Comparison of ENCODE assay signal across 30 mouse cellular contexts in genomic region chr7:91753151-91753861, GRCm38 (mm10).
DNase-seq lines count a peak whose midpoint lies in the region; ATAC-seq and TF ChIP-seq lines count a peak whose summit lies in the region.
"Had no signal": no experiment of that assay in that cellular context is flagged by ENCODE, and none has a peak within 500 bp of the region (broad histone marks: within the 10 kb centered on the region; RNA-seq: fewer than 3 reads in every experiment).

No protein-coding gene starts in this region.

- 0 out of 2 replicates have a peak, but pooled peaks have one; percentile 27 for ATAC-seq in forebrain, postnatal 0 days
- no peak for ATAC-seq in forebrain, embryonic 15.5 days (replicated peaks)
- ATAC-seq in liver, embryonic 11.5 days (replicated peaks; ENCODE audit: low FRiP score): no peak
- ATAC-seq: CD4-positive, CD25-positive, alpha-beta regulatory T cell, adult 4 months; forebrain, embryonic 16.5 days; hindbrain, postnatal 0 days; inflammation-experienced regulatory T-cells, adult 6 months; intestine, embryonic 16.5 days had no signal

- H3K9ac ChIP-seq in forebrain, postnatal 0 days: no peak overlapping the region
- no peak overlapping the region for H3K9ac ChIP-seq in forebrain, embryonic 15.5 days (replicated peaks)
- H3K9ac ChIP-seq in liver, embryonic 11.5 days (ENCODE audit: low read depth, low read length): no peak overlapping the region
- H3K9ac ChIP-seq: embryonic facial prominence, embryonic 13.5 days; forebrain, embryonic 12.5 days; heart, embryonic 13.5 days; hindbrain, embryonic 14.5 days had no signal

- no peaks in the 10 kb centered on the region for H3K9me3 ChIP-seq in forebrain, postnatal 0 days (ENCODE audit: low read length)
- H3K9me3 ChIP-seq in forebrain, embryonic 15.5 days: no peaks in the 10 kb centered on the region
- no peaks in the 10 kb centered on the region for H3K9me3 ChIP-seq in liver, embryonic 11.5 days (ENCODE audit: control insufficient read depth, low read length)
- H3K9me3 ChIP-seq: embryonic facial prominence, embryonic 10.5 days; embryonic facial prominence, embryonic 13.5 days; forebrain, embryonic 12.5 days; heart, embryonic 10.5 days; heart, embryonic 13.5 days had no signal

- no peak for TF ChIP-seq CTCF in forebrain, postnatal 0 days (IDR thresholded peaks at IDR 0.05; ENCODE audit: low read depth)

- H3K4me1 ChIP-seq in forebrain, postnatal 0 days (ENCODE audit: insufficient read depth): no peaks in the 10 kb centered on the region
- H3K4me1 ChIP-seq in forebrain, embryonic 15.5 days: no peaks in the 10 kb centered on the region
- H3K4me1 ChIP-seq in liver, embryonic 11.5 days (replicated peaks; ENCODE audit: control insufficient read depth, insufficient read depth, low read length): no peaks in the 10 kb centered on the region
- H3K4me1 ChIP-seq: embryonic facial prominence, embryonic 10.5 days; embryonic facial prominence, embryonic 13.5 days; forebrain, embryonic 12.5 days; heart, embryonic 10.5 days; heart, embryonic 13.5 days had no signal

- H3K36me3 ChIP-seq in forebrain, postnatal 0 days (ENCODE audit: insufficient read depth): no peaks in the 10 kb centered on the region
- H3K36me3 ChIP-seq in forebrain, embryonic 15.5 days: no peaks in the 10 kb centered on the region
- no peaks in the 10 kb centered on the region for H3K36me3 ChIP-seq in liver, embryonic 11.5 days (ENCODE audit: control insufficient read depth, insufficient read depth, low read length)
- H3K36me3 ChIP-seq: embryonic facial prominence, embryonic 10.5 days; embryonic facial prominence, embryonic 13.5 days; forebrain, embryonic 12.5 days; heart, embryonic 10.5 days; heart, embryonic 13.5 days had no signal

- no peak overlapping the region for H3K4me2 ChIP-seq in forebrain, postnatal 0 days (ENCODE audit: low read depth)
- H3K4me2 ChIP-seq in forebrain, embryonic 15.5 days (replicated peaks): no peak overlapping the region
- no peak overlapping the region for H3K4me2 ChIP-seq in liver, embryonic 11.5 days
- H3K4me2 ChIP-seq: embryonic facial prominence, embryonic 13.5 days; forebrain, embryonic 12.5 days; heart, embryonic 13.5 days; hindbrain, embryonic 14.5 days had no signal

- no peaks in the 10 kb centered on the region for H3K27me3 ChIP-seq in forebrain, postnatal 0 days (ENCODE audit: insufficient read depth, low read length)
- H3K27me3 ChIP-seq in forebrain, embryonic 15.5 days: no peaks in the 10 kb centered on the region
- no peaks in the 10 kb centered on the region for H3K27me3 ChIP-seq in liver, embryonic 11.5 days (replicated peaks; ENCODE audit: control insufficient read depth, insufficient read depth, low read length)
- H3K27me3 ChIP-seq: embryonic facial prominence, embryonic 13.5 days; forebrain, embryonic 12.5 days; heart, embryonic 13.5 days had no signal

- H3K27ac ChIP-seq in forebrain, postnatal 0 days (ENCODE audit: low read depth, low read length): no peak overlapping the region
- no peak overlapping the region for H3K27ac ChIP-seq in forebrain, embryonic 15.5 days (replicated peaks)
- H3K27ac ChIP-seq in liver, embryonic 11.5 days (ENCODE audit: low read depth, low read length): no peak overlapping the region
- H3K27ac ChIP-seq: embryonic facial prominence, embryonic 10.5 days; embryonic facial prominence, embryonic 13.5 days; forebrain, embryonic 12.5 days; heart, adult 2 months; heart, embryonic 10.5 days; heart, embryonic 13.5 days; hindbrain, embryonic 14.5 days; hindbrain, postnatal 0 days had no signal

- no peak overlapping the region for H3K4me3 ChIP-seq in forebrain, postnatal 0 days (ENCODE audit: low read depth, low read length)
- H3K4me3 ChIP-seq in forebrain, embryonic 15.5 days: no peak overlapping the region
- H3K4me3 ChIP-seq in liver, embryonic 11.5 days (ENCODE audit: low read depth, low read length): no peak overlapping the region
- H3K4me3 ChIP-seq: embryonic facial prominence, embryonic 10.5 days; embryonic facial prominence, embryonic 13.5 days; erythroblast, embryonic 14.5 days; forebrain, embryonic 12.5 days; heart, adult 2 months; heart, embryonic 10.5 days; heart, embryonic 13.5 days had no signal

- DNase-seq in forebrain, postnatal 0 days: peak; percentile 11
- DNase-seq in layer of hippocampus, adult 9-11 months: peak; percentile 16
- DNase-seq in layer of hippocampus, adult 11-12 months (ENCODE audit: low spot score): no peak
- DNase-seq in adipocyte (ENCODE audit: low spot score): peak; percentile 8
- DNase-seq in liver, embryonic 11.5 days (ENCODE audit: low spot score): no peak
- DNase-seq: adrenal gland, adult 2 months; adrenal gland, postnatal 36 days; cerebellum, adult 11-12 months; cerebellum, adult 8-10 months; cerebellum, postnatal 36 days; embryo, embryonic 11 days; gastrocnemius, postnatal 10 days; gastrocnemius, postnatal 36 days; heart, adult 2 months; heart, postnatal 14 days; heart, postnatal 4 days; kidney, adult 18-20 months had no signal

Comparison
In these comparisons a context has a peak if more than half of its experiments do, and no peak if none do; other contexts are left out.
1. DNase-seq: peak in forebrain, postnatal 0 days (single experiment), layer of hippocampus, adult 9-11 months (single experiment) and adipocyte (single experiment); none in layer of hippocampus, adult 11-12 months (single experiment) and liver, embryonic 11.5 days (single experiment).